Mouse (Mus musculus): ENCODE measurements around the gene Olfr954.

DNA sequence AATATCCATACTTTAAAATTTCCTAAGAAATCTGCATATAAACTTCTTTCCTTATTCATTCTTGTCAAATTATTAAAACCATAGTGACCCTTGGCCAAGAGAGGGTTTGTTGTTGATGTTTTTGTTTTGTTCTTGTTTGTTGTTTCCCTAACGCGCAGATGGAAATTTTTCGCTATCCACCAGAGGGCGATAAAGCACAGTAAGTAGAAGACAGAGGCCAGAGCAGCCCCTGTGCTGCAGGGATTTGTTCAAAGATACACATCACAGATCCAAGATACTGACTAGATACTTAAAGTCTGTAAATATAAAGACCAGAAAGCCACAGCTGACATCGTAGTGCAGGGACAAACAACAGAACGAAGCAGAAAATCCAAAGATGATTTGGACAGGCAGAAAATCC is 52.5 kb downstream of the Olfr954 start:
- no peak for TF ChIP-seq POLR2A (IDR thresholded peaks at IDR 0.05; ENCODE audit: control insufficient read depth, low read depth, low read length)
- no peak for TF ChIP-seq CTCF (IDR thresholded peaks at IDR 0.05; ENCODE audit: control insufficient read depth, insufficient read depth, insufficient replicate concordance, low read depth, low read length)

Measured in testis, adult 2 months (tissue).